Mouse (Mus musculus): ENCODE data around the gene AY074887.
"Not testable (repeated sequence)": the region's sequence is repeated elsewhere in the genome, so short reads cannot be mapped to it uniquely, and the experiment has no call there.

The AY074887 gene

GRCm38 (mm10) chr9:54950575-54951321, at the start of gene AY074887, which contains the start of gene Psma4:
AY074887 (minus strand) TSS chr9:54950998.
Psma4 (plus strand) TSS chr9:54950790.
- peak; percentile 71 to 74 for DNase-seq (ENCODE audit: low spot score in 2 of 2)

- DNase-seq (ENCODE audit: low spot score in 2 of 2): no peak
These were observed 44.8 kb upstream of the AY074887 start for GRCm38 (mm10) chr9:54995645-54996044.

- DNase-seq (ENCODE audit: low spot score in 2 of 2): no peak
These were observed 43.6 kb upstream of the AY074887 start for GRCm38 (mm10) chr9:54994381-54994780.

- DNase-seq (ENCODE audit: low spot score in 2 of 2): no peak
These were observed 39.6 kb upstream of the AY074887 start for GRCm38 (mm10) chr9:54990362-54990761.

GRCm38 (mm10) chr9:54982401-54982800, 31.6 kb upstream of the AY074887 start:
- DNase-seq (ENCODE audit: low spot score in 2 of 2): no peak

- no peak for DNase-seq (ENCODE audit: low spot score in 2 of 2)
These were observed 30.7 kb upstream of the AY074887 start for GRCm38 (mm10) chr9:54981291-54982191.

- no peak for DNase-seq (ENCODE audit: low spot score in 2 of 2)
These were observed 29.9 kb upstream of the AY074887 start, which contains the start of gene Chrna5 for GRCm38 (mm10) chr9:54980674-54981073. Chrna5 (plus strand) TSS chr9:54980880.

GRCm38 (mm10) chr9:54969972-54970637, 19.3 kb upstream of the AY074887 start:
- DNase-seq (ENCODE audit: low spot score in 2 of 2): no peak

- no peak for DNase-seq (ENCODE audit: low spot score in 2 of 2)
These were observed 12.9 kb upstream of the AY074887 start for GRCm38 (mm10) chr9:54963669-54964068.

GRCm38 (mm10) chr9:54961059-54961458, 10.3 kb upstream of the AY074887 start:
- no peak for DNase-seq (ENCODE audit: low spot score in 2 of 2)

- not testable (repeated sequence) for DNase-seq (ENCODE audit: low spot score in 2 of 2)
These were observed 636 bp downstream of the AY074887 start for GRCm38 (mm10) chr9:54950162-54950561.

- DNase-seq (ENCODE audit: low spot score in 2 of 2): no peak
These were observed 1.3 kb downstream of the AY074887 start for GRCm38 (mm10) chr9:54949465-54949864.

- no peak for DNase-seq (ENCODE audit: low spot score in 2 of 2)
These were observed 4.5 kb downstream of the AY074887 start for GRCm38 (mm10) chr9:54946256-54946655.

- no peak for DNase-seq (ENCODE audit: low spot score in 2 of 2)
These were observed 6.3 kb downstream of the AY074887 start for GRCm38 (mm10) chr9:54944467-54944866.

GRCm38 (mm10) chr9:54942071-54942470, 8.7 kb downstream of the AY074887 start:
- no peak for DNase-seq (ENCODE audit: low spot score in 2 of 2)

GRCm38 (mm10) chr9:54932379-54932778, 18.4 kb downstream of the AY074887 start:
- DNase-seq (ENCODE audit: low spot score in 2 of 2): no peak

GRCm38 (mm10) chr9:54931765-54932164, 19.0 kb downstream of the AY074887 start:
- no peak for DNase-seq (ENCODE audit: low spot score in 2 of 2)

- DNase-seq (ENCODE audit: low spot score in 2 of 2): no peak
These were observed 20.1 kb downstream of the AY074887 start for GRCm38 (mm10) chr9:54930741-54931140.

- DNase-seq (ENCODE audit: low spot score in 2 of 2): no peak
These were observed 30.9 kb downstream of the AY074887 start for GRCm38 (mm10) chr9:54919946-54920345.

- DNase-seq (ENCODE audit: low spot score in 2 of 2): no peak
These were observed 32.0 kb downstream of the AY074887 start for GRCm38 (mm10) chr9:54918781-54919180.

GRCm38 (mm10) chr9:54918191-54918590, 32.6 kb downstream of the AY074887 start:
- DNase-seq (ENCODE audit: low spot score in 2 of 2): no peak

All from frontal cortex, postnatal 25 days (tissue).